Mouse (Mus musculus): Measurements from ENCODE around the gene Slc39a11. TPM values are rescaled to one million over a fixed set of nuclear protein-coding genes. Genes with fewer than 3 reads are reported as not detected.
A peak's percentile ranks its signal among the peaks of the same experiment; 100 is the strongest.

The Slc39a11 gene
- polyA plus RNA-seq, 1 experiment from 2014 or later: 31.2 TPM

DNA sequence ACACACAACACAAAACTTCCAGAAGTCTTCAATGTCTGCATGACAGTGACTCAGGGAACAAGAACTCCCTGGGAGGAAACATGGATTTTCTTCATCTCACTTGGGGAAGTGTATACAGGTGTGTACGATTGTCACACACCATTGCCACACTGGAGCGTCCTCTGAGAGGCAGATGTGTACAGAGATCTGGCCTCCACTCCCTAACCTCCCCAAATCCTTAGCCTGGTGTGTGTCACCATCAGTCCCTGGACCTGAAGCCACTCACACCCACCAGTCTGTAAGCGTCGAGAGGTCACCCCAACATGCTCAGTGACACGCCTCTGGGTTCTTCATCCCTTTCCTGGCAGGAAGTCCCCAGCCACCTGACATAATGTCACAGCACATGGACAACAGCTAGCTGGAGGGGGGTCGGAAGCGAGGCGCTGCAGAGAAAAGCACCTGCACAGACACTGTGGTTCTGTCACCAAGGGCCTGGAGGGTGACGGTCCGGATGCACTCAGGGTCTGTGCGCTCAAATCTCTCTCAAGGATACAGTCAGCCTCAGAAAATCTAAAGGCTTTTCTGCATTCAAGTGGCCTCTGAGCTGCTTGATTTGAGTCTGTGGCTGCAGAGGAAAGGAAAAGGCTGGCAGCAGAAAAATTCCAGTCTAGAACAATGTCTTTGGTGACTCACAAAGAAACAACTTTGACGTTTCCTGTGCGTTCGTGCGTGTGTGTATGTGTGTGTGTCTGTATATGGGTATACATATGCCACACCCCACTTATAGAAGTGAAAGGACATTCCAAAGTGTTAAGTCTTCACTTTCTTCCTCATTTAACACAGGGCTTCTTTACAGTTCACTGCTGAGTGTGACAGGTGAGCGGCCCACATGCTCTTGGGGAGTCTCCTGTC lies 113.3 kb downstream of the Slc39a11 start:
- ATAC-seq: no peak
- H3K9ac ChIP-seq (replicated peaks): no peak overlapping the region
- 92% methylated on average over 16 of the region's 16 CpGs for WGBS
- H3K9me3 ChIP-seq: 0 out of 2 replicates have a peak, but pooled peaks cover 5% of the 10 kb centered on the region
- peaks cover 11% of the 10 kb centered on the region for H3K4me1 ChIP-seq (replicated peaks)
- H3K4me2 ChIP-seq (replicated peaks): no peak overlapping the region
- no peaks in the 10 kb centered on the region for H3K36me3 ChIP-seq
- no peaks in the 10 kb centered on the region for H3K27me3 ChIP-seq
- H3K27ac ChIP-seq: no peak overlapping the region
- H3K4me3 ChIP-seq (replicated peaks): no peak overlapping the region

DNA sequence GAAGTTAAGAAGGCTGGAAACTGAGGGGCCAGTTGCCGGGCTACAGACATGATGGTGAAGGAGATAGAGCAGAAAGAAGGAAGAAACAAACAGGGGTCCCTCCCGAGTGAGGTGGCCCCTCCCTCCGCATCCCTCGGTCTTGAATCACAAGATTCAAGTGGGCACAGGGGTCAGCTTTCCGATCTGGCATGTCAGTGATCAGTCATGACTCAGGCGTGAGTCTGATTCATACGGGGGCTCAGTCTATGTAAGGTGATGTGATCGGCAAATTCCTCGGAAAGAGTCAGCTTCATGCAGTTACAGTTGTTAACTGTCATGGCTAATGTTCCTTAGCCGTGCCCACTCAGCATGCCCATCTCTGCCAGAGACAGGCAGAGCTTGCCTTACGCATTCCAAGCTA lies 115.5 kb downstream of the Slc39a11 start:
- H3K4me2 ChIP-seq (replicated peaks): no peak overlapping the region
- no peak for ATAC-seq
- H3K9ac ChIP-seq (replicated peaks): no peak overlapping the region

GRCm38 (mm10) chr11:113533931-113534330 lies 115.9 kb downstream of the Slc39a11 start:
- WGBS: 61% methylated on average over 7 of the region's 7 CpGs
- no peak overlapping the region for H3K4me3 ChIP-seq (replicated peaks)
- H3K9ac ChIP-seq (replicated peaks): no peak overlapping the region
- peaks cover 7% of the 10 kb centered on the region for H3K4me1 ChIP-seq (replicated peaks)
- no peaks in the 10 kb centered on the region for H3K36me3 ChIP-seq
- no peaks in the 10 kb centered on the region for H3K27me3 ChIP-seq
- no peaks in the 10 kb centered on the region for H3K9me3 ChIP-seq
- H3K27ac ChIP-seq: no peak overlapping the region
- ATAC-seq: peak; percentile 43; the same call in 1 of the 2 replicates
- no peak overlapping the region for H3K4me2 ChIP-seq (replicated peaks)

More for the DNA sequence above, 115.5 kb downstream of the Slc39a11 start:
- 91% methylated on average over 11 of the region's 11 CpGs for WGBS
- Histone ChIP-seq H3K27ac (no peak overlapping the region), H3K27me3 (no peaks in the 10 kb centered on the region), H3K9me3 (no peaks in the 10 kb centered on the region), H3K4me1 (replicated peaks) (peaks cover 8% of the 10 kb centered on the region), H3K36me3 (no peaks in the 10 kb centered on the region), H3K4me3 (replicated peaks) (no peak overlapping the region)

DNA sequence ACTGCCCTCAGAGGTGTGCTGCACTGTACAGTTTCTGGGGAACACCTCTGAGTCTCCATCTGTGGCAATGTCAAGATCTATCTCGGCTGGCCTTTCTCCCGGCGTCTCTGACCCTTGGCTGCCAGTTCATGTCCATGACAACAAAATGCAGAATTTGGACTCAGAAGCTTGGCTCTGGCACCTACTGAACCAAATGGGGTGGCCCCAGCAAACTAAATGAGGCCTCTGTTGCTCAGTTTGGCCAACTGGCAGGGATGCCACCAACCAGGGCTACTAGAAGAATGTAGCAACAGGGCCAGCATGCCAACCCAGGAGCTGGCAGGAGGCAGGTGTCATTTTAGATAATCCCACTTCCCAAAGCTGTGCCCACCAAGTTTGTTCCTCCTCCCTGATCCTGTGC lies 121.5 kb downstream of the Slc39a11 start:
- Histone ChIP-seq H3K36me3 (no peaks in the 10 kb centered on the region), H3K27ac (no peak overlapping the region), H3K9me3 (peaks cover 6% of the 10 kb centered on the region; the same call in 1 of the 2 replicates), H3K4me2 (replicated peaks) (no peak overlapping the region), H3K4me3 (replicated peaks) (no peak overlapping the region), H3K4me1 (replicated peaks) (no peaks in the 10 kb centered on the region), H3K9ac (replicated peaks) (no peak overlapping the region), H3K27me3 (no peaks in the 10 kb centered on the region)
- WGBS: 95% methylated on average over 3 of the region's 3 CpGs
- no peak for ATAC-seq

DNA sequence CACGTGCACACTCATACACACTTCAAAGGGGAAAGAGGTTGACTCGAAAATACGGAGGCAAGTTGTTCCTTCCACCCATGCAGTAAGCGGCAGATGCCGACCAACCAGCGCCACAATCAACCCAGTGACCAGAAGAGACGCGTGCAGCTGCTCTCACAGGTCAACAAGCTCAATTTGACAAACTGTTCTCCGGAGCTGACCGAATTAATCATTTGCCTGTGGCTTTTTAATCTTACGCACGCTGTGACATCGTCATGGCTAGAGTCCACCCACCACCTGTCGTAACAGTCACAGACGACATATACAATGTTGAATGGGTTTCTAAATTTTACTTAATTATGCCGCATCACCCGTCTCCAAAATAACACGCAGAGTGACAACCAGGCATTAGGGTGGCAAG lies 124.1 kb downstream of the Slc39a11 start:
- 83% methylated on average over 18 of the region's 18 CpGs for WGBS
- H3K27ac ChIP-seq: no peak overlapping the region
- ATAC-seq: no peak
- peaks cover 6% of the 10 kb centered on the region; the same call in 1 of the 2 replicates for H3K9me3 ChIP-seq
- H3K4me3 ChIP-seq (replicated peaks): no peak overlapping the region
- H3K9ac ChIP-seq (replicated peaks): no peak overlapping the region
- H3K27me3 ChIP-seq: no peaks in the 10 kb centered on the region
- no peak overlapping the region for H3K4me2 ChIP-seq (replicated peaks)
- peaks cover 18% of the 10 kb centered on the region for H3K4me1 ChIP-seq (replicated peaks)
- no peaks in the 10 kb centered on the region for H3K36me3 ChIP-seq

DNA sequence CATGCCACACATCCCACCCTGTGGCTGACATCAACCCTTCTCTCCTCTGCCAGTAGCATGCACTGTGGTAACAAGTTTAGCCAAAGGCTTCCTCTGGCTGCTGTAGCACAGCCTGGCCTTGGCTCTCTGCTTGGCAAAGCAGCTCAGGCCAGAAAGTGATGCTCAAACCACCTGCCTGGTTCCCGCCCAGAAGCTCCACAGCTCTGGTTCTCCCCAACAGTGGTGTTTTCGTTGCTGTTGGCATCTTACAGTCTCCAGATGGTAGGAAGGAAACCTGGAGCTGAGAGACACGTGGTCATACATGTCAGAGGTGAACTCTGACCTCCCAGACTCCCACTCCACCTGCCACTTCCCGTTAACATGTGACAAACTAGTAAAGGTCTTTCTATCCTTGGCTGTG lies 127.2 kb downstream of the Slc39a11 start:
- H3K27ac ChIP-seq: no peak overlapping the region; the same call in 1 of the 2 replicates
- no peak overlapping the region for H3K4me3 ChIP-seq (replicated peaks)
- WGBS: 84% methylated on average over 4 of the region's 4 CpGs

DNA sequence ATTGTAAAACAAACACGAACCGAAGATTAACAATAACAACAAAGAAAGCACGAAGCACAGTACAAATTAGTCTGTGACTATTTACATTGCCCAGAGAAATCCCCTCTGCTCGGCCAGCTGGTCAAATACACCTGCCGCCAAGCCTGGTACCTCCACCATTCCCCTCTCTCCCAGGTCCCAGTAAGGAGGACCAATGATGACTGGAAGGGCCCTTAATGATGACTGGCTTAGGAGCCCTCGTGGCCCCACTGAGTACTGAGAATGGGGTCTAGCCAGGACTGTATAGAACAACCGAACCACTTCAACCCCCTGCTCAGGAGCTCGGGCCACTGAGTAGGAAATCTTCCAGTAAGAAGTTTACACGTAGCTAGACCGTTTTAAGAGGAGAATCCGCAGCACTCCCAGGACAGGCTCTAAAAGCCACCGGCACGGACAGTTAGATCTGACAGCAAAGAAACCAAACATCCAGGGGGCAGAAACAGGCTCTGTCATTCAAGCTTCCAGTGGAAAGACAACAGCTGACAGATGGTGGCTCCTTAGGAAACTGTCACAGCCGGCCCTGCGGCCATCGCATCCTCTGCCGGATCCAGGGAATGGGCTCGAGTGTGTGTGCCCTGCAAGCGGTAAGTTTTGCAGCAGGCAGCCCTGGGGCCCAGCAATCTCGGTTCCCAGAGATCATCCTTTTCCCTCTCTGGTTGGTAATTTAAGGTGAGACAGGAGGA lies 128.2 kb downstream of the Slc39a11 start:
- no peak overlapping the region for H3K9ac ChIP-seq (replicated peaks)
- H3K4me1 ChIP-seq (replicated peaks): peaks cover 34% of the 10 kb centered on the region
- peaks cover 5% of the 10 kb centered on the region; the same call in 1 of the 2 replicates for H3K9me3 ChIP-seq
- no peak overlapping the region for H3K4me2 ChIP-seq (replicated peaks)
- ATAC-seq: 0 out of 2 replicates have a peak, but pooled peaks have one; percentile 28
- H3K27me3 ChIP-seq: no peaks in the 10 kb centered on the region
- no peak overlapping the region for H3K4me3 ChIP-seq (replicated peaks)
- no peaks in the 10 kb centered on the region for H3K36me3 ChIP-seq
- peak overlapping the region; percentile 56 for H3K27ac ChIP-seq
- WGBS: 61% methylated on average over 20 of the region's 20 CpGs

More for the DNA sequence above, 127.2 kb downstream of the Slc39a11 start:
- Histone ChIP-seq H3K4me2 (replicated peaks) (no peak overlapping the region), H3K9ac (replicated peaks) (no peak overlapping the region), H3K27me3 (no peaks in the 10 kb centered on the region), H3K4me1 (replicated peaks) (peaks cover 34% of the 10 kb centered on the region), H3K9me3 (peaks cover 6% of the 10 kb centered on the region; the same call in 1 of the 2 replicates), H3K36me3 (no peaks in the 10 kb centered on the region)
- no peak for ATAC-seq

- peak; percentile 49 for ATAC-seq
Observed at GRCm38 (mm10) chr11:113520851-113521461, 128.9 kb downstream of the Slc39a11 start.

DNA sequence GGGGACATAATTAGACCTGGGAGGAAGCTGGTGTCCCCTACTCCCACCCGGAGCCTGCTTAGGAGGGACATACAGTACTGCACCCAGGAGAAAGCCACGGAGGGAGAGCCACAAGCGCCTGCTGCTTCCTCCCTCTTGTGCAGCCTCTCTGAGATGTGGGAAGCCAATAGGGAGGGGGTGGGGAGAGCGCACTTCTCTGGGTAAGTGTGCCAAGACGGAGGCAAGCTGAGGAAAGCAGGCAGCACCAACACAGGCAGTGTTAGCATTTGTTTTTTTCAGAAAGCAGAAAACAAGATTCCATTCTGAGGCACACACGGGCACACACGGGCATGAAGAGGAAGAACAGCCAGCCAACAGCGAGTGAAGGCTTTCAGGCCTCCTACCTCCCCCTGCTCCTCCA lies 129.5 kb downstream of the Slc39a11 start:
- Histone ChIP-seq H3K4me2 (replicated peaks) (no peak overlapping the region), H3K36me3 (no peaks in the 10 kb centered on the region), H3K9me3 (no peaks in the 10 kb centered on the region), H3K4me1 (replicated peaks) (peaks cover 42% of the 10 kb centered on the region), H3K27me3 (no peaks in the 10 kb centered on the region), H3K9ac (replicated peaks) (no peak overlapping the region; the same call in 1 of the 2 replicates), H3K4me3 (replicated peaks) (no peak overlapping the region), H3K27ac (peak overlapping the region; percentile 56)
- 0 out of 2 replicates have a peak, but pooled peaks have one; percentile 24 for ATAC-seq
- 53% methylated on average over 8 of the region's 8 CpGs for WGBS

More at GRCm38 (mm10) chr11:113520851-113521461, 128.9 kb downstream of the Slc39a11 start:
- no peak overlapping the region for H3K4me3 ChIP-seq (replicated peaks)
- 26% methylated on average over 17 of the region's 17 CpGs for WGBS
- H3K9ac ChIP-seq (replicated peaks): no peak overlapping the region; the same call in 1 of the 2 replicates
- peak overlapping the region; percentile 56 for H3K27ac ChIP-seq
- H3K36me3 ChIP-seq: no peaks in the 10 kb centered on the region
- H3K9me3 ChIP-seq: no peaks in the 10 kb centered on the region
- peaks cover 40% of the 10 kb centered on the region for H3K4me1 ChIP-seq (replicated peaks)
- H3K4me2 ChIP-seq (replicated peaks): no peak overlapping the region
- no peaks in the 10 kb centered on the region for H3K27me3 ChIP-seq

DNA sequence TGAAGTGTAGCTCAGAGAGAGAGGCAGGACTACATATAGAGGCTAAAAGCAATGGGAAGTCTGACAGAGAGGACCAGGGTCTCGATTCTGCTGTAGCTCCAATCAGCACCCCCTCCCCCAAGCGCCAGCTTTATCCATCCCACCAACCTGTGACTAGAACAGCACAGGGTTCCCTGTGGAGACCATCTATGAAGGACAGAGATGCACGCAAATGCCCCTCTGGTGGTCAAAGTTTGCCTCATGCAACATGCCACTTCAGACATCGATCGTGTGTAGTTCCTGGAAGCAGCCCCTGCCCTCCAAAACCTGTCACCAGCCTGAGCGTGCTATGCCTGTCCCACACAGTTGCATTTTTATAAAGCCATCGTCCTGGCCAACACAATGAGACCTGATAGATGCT lies 129.9 kb downstream of the Slc39a11 start:
- no peaks in the 10 kb centered on the region for H3K9me3 ChIP-seq
- no peak overlapping the region for H3K9ac ChIP-seq (replicated peaks)
- ATAC-seq: 0 out of 2 replicates have a peak, but pooled peaks have one; percentile 9
- H3K4me2 ChIP-seq (replicated peaks): no peak overlapping the region
- no peaks in the 10 kb centered on the region for H3K36me3 ChIP-seq
- WGBS: 70% methylated on average over 7 of the region's 7 CpGs
- peaks cover 42% of the 10 kb centered on the region for H3K4me1 ChIP-seq (replicated peaks)
- H3K27ac ChIP-seq: peak overlapping the region; percentile 56
- H3K27me3 ChIP-seq: no peaks in the 10 kb centered on the region
- no peak overlapping the region for H3K4me3 ChIP-seq (replicated peaks)

- H3K4me1 ChIP-seq (replicated peaks): peaks cover 42% of the 10 kb centered on the region
- H3K27ac ChIP-seq: no peak overlapping the region
- WGBS: 75% methylated on average over 7 of the region's 7 CpGs
- no peak overlapping the region for H3K9ac ChIP-seq (replicated peaks)
- no peak overlapping the region for H3K4me2 ChIP-seq (replicated peaks)
- ATAC-seq: no peak
- no peak overlapping the region for H3K4me3 ChIP-seq (replicated peaks)
- no peaks in the 10 kb centered on the region for H3K9me3 ChIP-seq
- H3K36me3 ChIP-seq: no peaks in the 10 kb centered on the region
- H3K27me3 ChIP-seq: no peaks in the 10 kb centered on the region
Observed at GRCm38 (mm10) chr11:113518176-113518575, 131.7 kb downstream of the Slc39a11 start.

Measured in midbrain, embryonic 13.5 days (tissue).